Mouse (Mus musculus): ENCODE data around the gene Hmgn2. TPM values are rescaled to one million over a fixed set of nuclear protein-coding genes. Genes with fewer than 3 reads are reported as not detected.

Gene Hmgn2
- total and polyA plus RNA-seq, 3 experiments = 157 to 195 (median 161) TPM

DNA sequence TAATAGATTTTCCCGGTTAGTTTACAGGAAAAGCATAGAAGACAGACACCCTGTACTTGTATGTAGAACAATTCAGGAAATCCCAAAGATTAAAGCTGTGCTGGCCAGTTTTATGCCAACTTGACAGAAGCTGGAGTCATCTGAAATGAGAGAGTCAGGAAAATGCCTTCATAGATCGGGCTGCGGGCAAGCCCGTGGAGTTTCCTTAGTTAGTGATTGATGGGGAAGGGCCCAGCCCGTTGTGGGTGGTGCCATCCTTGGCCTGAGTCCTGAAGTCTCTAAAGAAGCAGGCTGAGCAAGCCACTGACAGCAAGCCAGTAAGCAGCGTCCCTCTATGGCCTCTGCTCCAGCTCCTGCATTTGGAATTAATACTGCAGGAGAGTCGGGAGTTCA, 39.2 kb downstream of the Hmgn2 start:
- H3K27me3 ChIP-seq (replicated peaks) = no peaks in the 10 kb centered on the region
- H3K4me2 ChIP-seq (ENCODE audit: insufficient read depth, low read depth, poor library complexity, severe bottlenecking) = no peak overlapping the region
- TF ChIP-seq TCF12 (IDR thresholded peaks at IDR 0.05; ENCODE audit: low read depth, low read length) = no peak
- TF ChIP-seq IRF4 (IDR thresholded peaks at IDR 0.05; ENCODE audit: low read depth, low read length) = no peak
- no peak for TF ChIP-seq UBTF (IDR thresholded peaks at IDR 0.05; ENCODE audit: low read depth, low read length)
- TF ChIP-seq GABPA (IDR thresholded peaks at IDR 0.05; ENCODE audit: insufficient replicate concordance, low read depth, low read length) = no peak
- no peak for TF ChIP-seq CHD1 (IDR thresholded peaks at IDR 0.05; ENCODE audit: low read depth, low read length)
- no peak for TF ChIP-seq HCFC1 (IDR thresholded peaks at IDR 0.05; ENCODE audit: low read depth, low read length)
- no peak for TF ChIP-seq MYC (IDR thresholded peaks at IDR 0.05; ENCODE audit: low read depth, low read length)
- TF ChIP-seq BHLHE40 (IDR thresholded peaks at IDR 0.05; ENCODE audit: low read depth, low read length) = no peak
- no peak for TF ChIP-seq ETS1 (conservative IDR thresholded peaks at IDR 0.05; ENCODE audit: low read depth, low read length)
- TF ChIP-seq MEF2A (IDR thresholded peaks at IDR 0.05; ENCODE audit: borderline replicate concordance, low read depth, low read length) = no peak
- no peak for TF ChIP-seq USF2 (conservative IDR thresholded peaks at IDR 0.05; ENCODE audit: low read depth, low read length)
- TF ChIP-seq CTCF (conservative IDR thresholded peaks at IDR 0.05 in 1 of 2, IDR thresholded peaks at IDR 0.05 in 1 of 2; ENCODE audit: low read depth in 2 of 2, low read length in 2 of 2) = no peak
- TF ChIP-seq ZKSCAN1 (IDR thresholded peaks at IDR 0.05; ENCODE audit: borderline replicate concordance, low read depth, low read length) = no peak
- TF ChIP-seq SMC3 (IDR thresholded peaks at IDR 0.05; ENCODE audit: low read depth, low read length) = no peak
- no peak for TF ChIP-seq EP300 (IDR thresholded peaks at IDR 0.05; ENCODE audit: low read length)
- TF ChIP-seq USF1 (IDR thresholded peaks at IDR 0.05; ENCODE audit: low read depth, low read length) = no peak
- no peak for TF ChIP-seq JUND (conservative IDR thresholded peaks at IDR 0.05; ENCODE audit: low read depth, low read length)
- no peak for TF ChIP-seq SIN3A (IDR thresholded peaks at IDR 0.05; ENCODE audit: low read length)
- no peaks in the 10 kb centered on the region for H3K79me2 ChIP-seq (replicated peaks; ENCODE audit: control insufficient read depth, extremely low read depth, insufficient read depth, poor library complexity, severe bottlenecking)
- H3K4me1 ChIP-seq (ENCODE audit: control insufficient read depth in 1 of 2, insufficient read depth in 2 of 2) = peaks cover 2 to 15% of the 10 kb centered on the region in 2 experiments; a peak in 2 of 4 replicates
- no peak overlapping the region for H3K4me3 ChIP-seq (replicated peaks in 1 of 3; ENCODE audit: low read depth in 2 of 3, low read length in 2 of 3, poor library complexity in 1 of 3)
- DNase-seq (ENCODE audit: extremely low read depth) = no peak
- in situ Hi-C loops (cut with MboI; ENCODE audit: low pct_ligation_motif_present, low pct_unique_long_range_greater_than_20kb, low sequenced_read_pairs) (no loop called here), dilution Hi-C loops (cut with MboI; ENCODE audit: extremely low pct_ligation_motif_present, extremely low pct_unique_long_range_greater_than_20kb, low sequenced_read_pairs) (no loop called here)
- H3K9me3 ChIP-seq (replicated peaks; ENCODE audit: low read length) = no peaks in the 10 kb centered on the region
- no peak overlapping the region for H3K9ac ChIP-seq (ENCODE audit: insufficient read depth, low read depth)
- H3K27ac ChIP-seq (ENCODE audit: insufficient read depth, low read depth) = no peak overlapping the region
- no peaks in the 10 kb centered on the region for H3K36me3 ChIP-seq (replicated peaks in 1 of 2; ENCODE audit: control insufficient read depth in 1 of 2, insufficient read depth in 1 of 2, low read length in 1 of 2)

DNA sequence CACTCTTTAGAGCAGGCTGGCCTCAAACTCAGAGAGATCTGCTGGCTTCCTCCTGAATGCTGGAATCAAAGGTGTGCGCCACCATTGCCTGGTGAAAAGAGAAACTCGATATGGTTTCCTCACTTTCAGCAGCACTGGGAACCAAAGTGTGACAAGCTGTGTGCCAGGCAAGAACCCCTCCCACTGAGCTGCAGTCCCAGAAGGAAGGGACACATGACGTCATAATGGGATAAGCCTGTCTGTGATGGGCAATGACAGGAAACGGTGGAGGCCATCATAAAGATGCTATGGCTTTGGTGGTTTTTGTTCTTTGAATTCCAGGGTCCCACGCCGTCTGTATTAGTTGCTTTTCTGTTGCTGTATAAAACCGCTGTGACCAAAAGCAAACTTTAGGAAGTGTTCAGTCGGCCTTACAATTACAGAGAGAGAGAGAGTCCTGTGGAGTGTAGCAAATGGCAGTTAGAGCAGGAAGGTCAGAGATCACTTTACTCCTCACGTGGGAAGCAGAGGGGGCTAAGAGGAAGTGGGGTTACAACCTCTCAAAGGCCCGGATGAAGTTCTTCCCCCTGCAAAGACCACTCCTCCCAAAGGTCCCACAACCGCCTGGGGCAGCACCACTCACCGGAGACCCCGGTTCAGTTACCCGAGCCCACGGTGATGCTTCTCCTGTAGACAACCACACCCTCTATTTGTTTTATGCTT, 39.7 kb downstream of the Hmgn2 start:
- H3K36me3 ChIP-seq (replicated peaks in 1 of 2; ENCODE audit: control insufficient read depth in 1 of 2, insufficient read depth in 1 of 2, low read length in 1 of 2) = no peaks in the 10 kb centered on the region
- in situ Hi-C loops (cut with MboI; ENCODE audit: low pct_ligation_motif_present, low pct_unique_long_range_greater_than_20kb, low sequenced_read_pairs) = no loop called here
- H3K79me2 ChIP-seq (replicated peaks; ENCODE audit: control insufficient read depth, extremely low read depth, insufficient read depth, poor library complexity, severe bottlenecking) = no peaks in the 10 kb centered on the region
- H3K27me3 ChIP-seq (replicated peaks) = no peaks in the 10 kb centered on the region
- TF ChIP-seq SIN3A (IDR thresholded peaks at IDR 0.05; ENCODE audit: low read length) (no peak), MYC (IDR thresholded peaks at IDR 0.05; ENCODE audit: low read depth, low read length) (no peak), ZMIZ1 (IDR thresholded peaks at IDR 0.05; ENCODE audit: low read depth, low read length) (no peak), CTCF (conservative IDR thresholded peaks at IDR 0.05 in 1 of 2, IDR thresholded peaks at IDR 0.05 in 1 of 2; ENCODE audit: low read depth in 2 of 2, low read length in 2 of 2) (no peak), JUND (conservative IDR thresholded peaks at IDR 0.05; ENCODE audit: low read depth, low read length) (no peak), CHD1 (IDR thresholded peaks at IDR 0.05; ENCODE audit: low read depth, low read length) (no peak), MAZ (IDR thresholded peaks at IDR 0.05; ENCODE audit: low read depth, low read length) (no peak), RCOR1 (conservative IDR thresholded peaks at IDR 0.05; ENCODE audit: low read depth, low read length) (no peak), NRF1 (IDR thresholded peaks at IDR 0.05; ENCODE audit: low read depth, low read length) (no peak), USF2 (conservative IDR thresholded peaks at IDR 0.05; ENCODE audit: low read depth, low read length) (no peak), TCF12 (IDR thresholded peaks at IDR 0.05; ENCODE audit: low read depth, low read length) (no peak), ZKSCAN1 (IDR thresholded peaks at IDR 0.05; ENCODE audit: borderline replicate concordance, low read depth, low read length) (no peak), KAT2A (IDR thresholded peaks at IDR 0.05; ENCODE audit: insufficient replicate concordance, low read length) (no peak)
- no peak overlapping the region for H3K4me2 ChIP-seq (ENCODE audit: insufficient read depth, low read depth, poor library complexity, severe bottlenecking)
- H3K4me3 ChIP-seq (replicated peaks in 1 of 3; ENCODE audit: low read depth in 2 of 3, low read length in 2 of 3, poor library complexity in 1 of 3) = no peak overlapping the region
- H3K27ac ChIP-seq (ENCODE audit: insufficient read depth, low read depth) = no peak overlapping the region
- no peak overlapping the region for H3K9ac ChIP-seq (ENCODE audit: insufficient read depth, low read depth)
- DNase-seq (ENCODE audit: extremely low read depth) = no peak
- H3K4me1 ChIP-seq (ENCODE audit: control insufficient read depth in 1 of 2, insufficient read depth in 2 of 2) = peaks cover 2 to 15% of the 10 kb centered on the region in 2 experiments; a peak in 2 of 4 replicates
- dilution Hi-C loops (cut with MboI; ENCODE audit: extremely low pct_ligation_motif_present, extremely low pct_unique_long_range_greater_than_20kb, low sequenced_read_pairs) = no loop called here
- no peaks in the 10 kb centered on the region for H3K9me3 ChIP-seq (replicated peaks; ENCODE audit: low read length)
